Mouse (Mus musculus) adrenal gland, adult (tissue): ENCODE measurements around the gene Muc1.

Source experiments
- DNase-seq, 2 experiments: peaks; one replicate each; pipeline ENCODE4 v3.0.0; 2022 to 2023; ENCODE audit warnings: low spot score in 1 of 2; ENCODE audit not compliant: inconsistent age in 2 of 2

Muc1 gene

DNA sequence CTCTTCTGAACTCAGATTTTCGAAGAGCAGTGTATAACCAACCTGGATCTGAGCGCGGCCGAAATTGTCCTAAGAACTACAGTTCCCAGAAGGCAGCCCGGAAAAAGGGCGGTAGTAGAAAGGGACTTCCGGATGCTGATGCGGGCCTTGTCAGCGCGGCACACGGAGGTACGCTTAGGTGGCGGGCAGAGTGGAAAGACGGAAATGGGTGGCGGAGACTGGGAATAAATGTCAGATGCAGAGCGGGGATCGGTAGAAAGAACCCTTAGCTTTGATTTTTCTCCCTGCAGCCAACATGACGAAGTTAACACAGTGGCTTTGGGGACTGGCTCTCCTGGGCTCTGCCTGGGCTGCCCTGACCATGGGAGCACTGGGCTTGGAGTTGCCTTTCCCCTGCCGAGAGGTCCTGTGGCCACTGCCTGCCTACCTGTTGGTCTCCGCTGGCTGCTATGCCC lies 37.6 kb downstream of the Muc1 start:
- DNase-seq = peak; percentile 84 to 94

DNA sequence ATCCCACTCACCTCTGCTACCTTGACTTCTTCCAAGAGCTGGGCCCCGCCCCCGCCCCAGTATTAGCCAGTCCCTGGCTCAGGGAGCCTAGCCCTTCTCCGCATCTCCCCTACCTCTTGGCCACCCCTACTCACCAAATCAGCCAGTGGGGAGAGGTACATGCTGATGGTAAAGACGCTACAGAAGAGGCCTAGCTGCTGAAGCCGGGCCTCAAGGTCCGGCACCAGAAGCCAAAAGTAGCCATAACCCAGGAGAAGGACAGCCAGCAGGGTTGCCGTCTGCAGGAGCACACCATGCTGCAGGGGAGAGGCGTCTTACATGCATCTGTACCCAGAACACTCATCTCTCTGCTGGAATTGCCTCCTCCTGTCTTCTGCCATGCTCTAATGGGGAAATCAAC lies 40.1 kb downstream of the Muc1 start:
- DNase-seq = no peak

- DNase-seq = peak; percentile 90 to 94
These were observed 41.3 kb downstream of the Muc1 start, which contains the start of gene Slc50a1 for GRCm38 (mm10) chr3:89270051-89270755. Slc50a1 (minus strand) TSS chr3:89270570.

DNA sequence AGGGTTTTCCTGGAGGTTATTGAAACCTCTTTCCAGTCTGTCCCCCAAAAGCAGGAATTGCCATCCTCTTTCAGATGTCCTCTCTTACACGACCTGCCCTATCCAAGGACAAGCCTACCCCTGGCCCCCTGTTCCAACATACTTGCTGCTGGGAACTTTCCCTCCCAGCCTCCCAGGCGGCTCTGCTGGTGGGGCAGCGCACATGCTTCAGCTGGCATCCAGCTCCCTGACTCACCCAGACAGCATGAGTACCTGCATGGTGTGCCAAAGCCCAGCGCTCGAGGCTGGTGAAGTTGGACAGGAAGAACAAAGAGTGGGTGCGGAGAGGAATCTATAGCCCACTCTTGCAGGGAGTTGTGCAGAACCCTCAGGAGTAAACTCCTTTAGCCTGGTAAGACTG lies 42.0 kb downstream of the Muc1 start:
- DNase-seq = peak; percentile 74 to 83

DNA sequence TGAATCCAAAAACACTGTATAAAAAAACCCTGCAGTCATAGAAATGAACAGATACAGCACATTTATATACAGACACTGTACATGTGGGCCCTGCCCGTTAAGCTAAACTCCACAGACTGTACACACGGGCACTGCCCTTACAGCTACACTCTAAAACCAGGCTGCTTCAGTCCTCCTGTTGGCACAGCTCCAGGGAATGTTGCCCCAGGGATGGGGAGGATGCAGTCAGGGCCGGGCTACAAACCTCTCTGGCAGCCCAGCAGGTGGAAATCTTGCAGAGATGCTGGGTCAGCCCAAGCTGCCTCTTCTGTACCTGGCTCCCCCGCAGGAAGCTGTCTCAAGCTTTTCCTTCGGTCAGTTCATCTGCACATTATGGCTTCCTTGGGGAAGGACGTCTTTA lies 42.9 kb downstream of the Muc1 start:
- peak; percentile 37 to 53 for DNase-seq

GRCm38 (mm10) chr3:89276061-89276460 lies 47.2 kb downstream of the Muc1 start:
- DNase-seq = no peak

DNA sequence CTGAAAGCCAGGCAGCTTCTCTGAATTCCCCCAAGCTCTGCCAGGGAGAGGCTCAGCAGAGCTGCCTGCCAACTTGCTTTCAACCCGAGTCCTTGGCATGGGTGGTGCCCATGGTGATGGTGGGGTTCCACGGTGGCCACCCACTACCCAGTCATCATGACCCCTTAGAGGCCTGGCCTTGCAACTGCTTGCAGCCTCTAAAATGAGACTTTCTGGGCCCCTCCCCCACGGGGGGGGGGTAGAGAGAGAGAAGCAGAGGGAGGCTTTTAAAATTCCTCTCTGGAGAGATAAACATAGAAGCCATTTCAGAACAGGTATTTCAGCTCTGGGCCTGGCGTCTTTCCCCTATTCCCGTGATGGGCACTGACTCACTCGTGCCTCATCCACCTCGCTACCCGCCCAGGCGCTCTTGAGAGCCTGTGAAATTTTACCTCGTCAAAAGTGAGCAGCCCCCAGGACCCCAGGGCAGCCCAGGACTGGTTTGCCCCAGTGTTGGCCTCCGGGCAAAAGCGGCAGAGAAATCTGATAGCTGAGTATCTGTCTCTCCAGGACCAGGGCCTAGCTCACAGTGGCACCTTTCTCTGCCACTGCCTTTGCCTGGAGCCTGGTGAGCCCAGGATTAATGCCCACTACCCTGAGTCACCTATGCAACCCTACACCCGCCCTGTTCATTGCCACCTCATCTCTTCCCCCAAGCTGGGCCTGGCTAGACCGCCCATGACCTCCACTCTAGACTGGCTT lies 48.6 kb downstream of the Muc1 start:
- peak in 1 of 2 experiments; percentile 28 for DNase-seq

- DNase-seq = peak; percentile 65 to 77
These were observed 49.2 kb downstream of the Muc1 start for GRCm38 (mm10) chr3:89278107-89278506.

- DNase-seq = no peak
These were observed 49.8 kb downstream of the Muc1 start for GRCm38 (mm10) chr3:89278643-89279042.

- peak; percentile 91 to 95 for DNase-seq
These were observed 50.5 kb downstream of the Muc1 start for GRCm38 (mm10) chr3:89279153-89279890.

GRCm38 (mm10) chr3:89280050-89280605 lies 51.3 kb downstream of the Muc1 start:
- DNase-seq = peak; percentile 45 to 70

GRCm38 (mm10) chr3:89280606-89281511 lies 52.0 kb downstream of the Muc1 start, which contains the start of gene Efna1:
Efna1 (minus strand) TSS chr3:89281142.
- DNase-seq = peak; percentile 70 to 83

DNA sequence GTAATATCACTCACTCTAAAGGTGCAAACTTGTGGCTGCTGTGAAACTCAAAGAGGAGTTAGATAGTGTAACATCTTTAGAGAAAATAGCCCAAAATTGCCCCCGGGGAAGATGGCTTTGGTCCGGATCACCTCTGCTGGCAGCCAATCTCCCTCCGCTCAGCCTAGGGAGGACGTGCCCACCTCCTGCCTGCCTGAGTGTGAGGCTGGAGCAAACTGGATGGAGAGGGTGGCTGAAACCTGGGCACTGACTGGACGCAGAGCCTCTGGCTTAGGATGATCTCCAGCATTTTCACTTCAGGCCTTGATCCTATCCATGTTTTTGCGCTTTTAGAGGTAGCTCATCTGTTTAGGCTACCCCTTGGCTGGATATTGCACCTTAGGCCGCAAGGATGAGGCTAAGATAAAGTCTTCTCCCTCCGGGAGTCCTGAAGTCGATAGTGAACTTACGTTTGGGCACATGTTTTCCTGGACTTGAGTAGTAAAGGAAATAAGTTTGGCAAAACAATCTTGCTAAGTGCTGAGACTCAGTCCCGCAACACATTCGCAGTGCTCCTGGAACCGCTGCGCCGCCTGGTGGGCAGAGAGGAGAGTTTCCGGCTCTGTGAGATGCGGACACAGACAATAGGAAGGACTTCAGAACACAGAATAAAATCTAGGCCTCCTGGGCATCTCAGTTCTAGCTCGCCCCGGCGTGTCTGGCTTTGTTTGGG lies 52.9 kb downstream of the Muc1 start:
- peak; percentile 83 to 93 for DNase-seq

DNA sequence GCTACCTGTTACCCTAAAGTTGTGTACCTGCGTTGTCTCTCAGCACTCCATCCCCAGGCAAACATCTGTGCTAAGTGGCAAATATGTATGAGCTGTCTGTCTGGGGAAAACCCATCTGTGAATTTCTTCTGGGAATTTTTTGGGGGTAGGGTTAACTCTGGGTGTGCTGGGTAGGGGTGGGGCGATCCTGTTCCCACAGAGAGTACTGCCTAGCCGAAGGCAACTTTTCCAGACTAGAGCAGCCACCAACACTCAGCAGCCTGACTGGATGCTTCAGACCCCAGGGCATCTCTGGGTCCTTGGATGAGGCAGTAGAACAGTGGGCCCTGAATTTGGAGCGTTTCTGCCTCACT lies 53.4 kb downstream of the Muc1 start:
- no peak for DNase-seq
